Mouse (Mus musculus): ENCODE data around the gene Celsr3.

DNA sequence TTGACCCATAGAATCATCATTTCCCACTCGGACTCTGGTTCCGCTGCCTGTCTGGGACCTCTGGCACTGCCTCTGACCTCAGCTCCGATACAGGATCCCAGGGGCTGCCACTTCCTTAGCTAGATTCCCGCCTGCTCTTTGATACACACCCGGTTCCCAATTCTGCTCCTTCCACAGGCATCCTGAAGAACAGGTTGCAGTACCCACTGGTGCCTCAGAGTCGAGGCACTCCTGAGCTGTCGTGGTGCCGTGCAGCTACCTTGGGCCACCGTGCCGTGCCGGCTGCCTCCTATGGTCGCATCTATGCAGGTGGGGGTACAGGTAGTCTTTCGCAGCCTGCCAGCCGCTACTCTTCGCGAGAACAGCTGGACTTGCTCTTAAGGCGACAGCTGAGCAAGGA is 22.3 kb downstream of the Celsr3 start:
- TF ChIP-seq CTCF (IDR thresholded peaks at IDR 0.05; ENCODE audit: low read depth, low read length) = no peak
- no peak for TF ChIP-seq POLR2A (IDR thresholded peaks at IDR 0.05; ENCODE audit: extremely low read depth, insufficient read depth, low read length)

All from liver, adult 2 months (tissue).